Mouse (Mus musculus): ENCODE measurements around the gene Cnksr3.

The Cnksr3 gene

DNA sequence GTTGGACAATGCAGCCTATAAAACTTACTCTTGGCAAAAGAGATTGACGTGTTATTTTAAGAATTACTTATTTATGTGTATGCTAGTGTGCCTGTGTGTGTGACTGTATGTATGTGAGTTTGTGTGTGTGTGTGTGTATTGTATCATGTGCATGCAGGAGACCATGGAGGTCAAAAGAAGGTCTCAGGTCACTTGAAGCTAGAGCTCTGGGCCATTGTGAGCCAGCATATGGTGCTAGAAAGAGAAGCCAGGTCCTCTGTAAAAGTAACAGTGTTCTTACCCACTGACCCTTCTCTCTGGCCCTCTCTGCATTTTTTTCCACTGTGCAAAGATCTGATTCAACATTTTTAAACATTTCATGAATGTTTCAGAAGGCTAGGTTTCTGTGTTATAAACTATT, 134.1 kb downstream of the Cnksr3 start:
- no peak for DNase-seq (ENCODE audit: low spot score in 2 of 2)

DNA sequence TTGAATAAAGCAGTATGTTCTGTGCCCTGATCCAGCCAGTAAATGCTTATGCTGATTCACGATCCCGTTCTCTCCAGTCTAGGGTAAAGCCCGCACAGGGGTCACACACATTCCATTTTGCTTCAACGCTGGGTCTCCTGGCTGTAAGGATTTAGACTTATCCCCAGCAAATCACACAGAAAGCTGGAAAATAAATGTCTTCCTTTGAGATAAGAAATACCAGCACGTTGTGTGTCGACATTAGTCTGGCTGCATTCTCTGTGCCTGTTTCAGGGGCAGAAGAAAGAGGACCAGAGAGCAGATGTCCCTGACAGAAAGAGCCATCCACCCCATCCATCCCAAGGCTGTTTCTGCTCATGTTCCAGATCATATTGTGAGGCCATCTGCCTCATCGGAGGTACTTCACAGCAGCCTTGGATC, 134.6 kb downstream of the Cnksr3 start:
- DNase-seq (ENCODE audit: low spot score in 2 of 2) = no peak

DNA sequence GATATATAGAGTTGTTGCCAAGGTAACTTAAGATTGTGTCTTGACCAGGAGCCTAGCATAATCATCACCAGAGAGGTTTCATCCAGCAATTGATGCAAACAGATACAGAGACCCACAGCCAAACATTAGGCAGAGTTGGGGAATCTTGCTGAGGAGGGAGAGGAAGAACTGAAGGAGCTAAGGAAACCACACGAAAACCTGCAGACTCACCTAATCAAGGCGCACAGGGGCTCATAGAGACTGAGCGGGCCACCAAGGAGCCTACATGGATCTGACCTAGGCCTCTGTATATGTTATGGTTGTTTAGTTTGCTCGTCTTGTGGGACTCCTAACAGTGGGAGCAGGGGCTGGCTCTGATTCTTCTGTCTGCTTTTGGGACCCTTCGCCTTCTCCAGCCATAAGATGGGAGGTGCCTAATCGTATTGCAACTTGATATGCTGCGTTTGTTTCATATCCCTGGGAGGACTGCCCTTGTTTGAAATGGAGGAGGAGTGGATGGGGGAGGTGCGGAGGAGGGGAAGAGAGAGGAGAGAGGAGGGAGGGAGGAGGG, 135.3 kb downstream of the Cnksr3 start:
- DNase-seq (ENCODE audit: low spot score in 2 of 2) = no peak

DNA sequence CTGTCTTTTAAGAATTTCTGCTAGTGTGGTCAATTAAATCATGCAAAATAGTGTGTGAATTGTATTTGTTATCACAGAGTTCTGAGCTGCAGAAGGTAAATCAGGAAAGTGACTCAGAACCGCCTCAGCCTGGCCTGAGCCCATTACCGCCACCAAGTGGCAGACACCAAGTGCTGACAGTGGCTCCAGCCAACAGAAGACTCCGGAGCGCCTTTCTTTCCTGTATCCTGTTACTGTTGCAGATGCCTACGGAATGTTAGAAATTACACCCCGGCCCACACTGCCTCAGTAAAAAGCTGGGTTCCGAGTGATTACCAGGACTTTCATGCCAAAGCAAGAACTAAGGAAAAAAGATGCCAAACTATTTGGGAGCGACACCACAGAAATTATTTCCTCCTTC, 135.8 kb downstream of the Cnksr3 start:
- peak in 1 of 2 experiments; percentile 39 for DNase-seq (ENCODE audit: low spot score in 2 of 2)

DNA sequence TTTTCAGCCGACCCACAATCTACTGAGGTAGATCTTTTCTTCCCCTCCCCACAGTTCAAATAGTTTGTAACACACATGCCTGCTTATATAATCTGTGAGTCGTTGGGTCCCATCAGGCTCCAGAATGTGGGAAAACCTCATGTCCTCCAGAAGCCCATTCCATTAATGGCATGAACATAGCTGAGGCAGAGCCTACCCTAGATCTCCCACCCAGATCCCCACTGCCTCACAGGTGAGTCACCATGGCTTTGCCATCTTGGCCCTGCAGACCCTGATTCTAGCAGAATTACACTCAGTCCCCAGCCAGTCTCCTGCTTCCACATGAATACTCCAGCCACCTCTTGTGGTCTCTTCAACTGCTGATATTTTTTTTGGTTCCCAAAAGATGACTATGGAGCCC, 136.4 kb downstream of the Cnksr3 start:
- no peak for DNase-seq (ENCODE audit: low spot score in 2 of 2)

DNA sequence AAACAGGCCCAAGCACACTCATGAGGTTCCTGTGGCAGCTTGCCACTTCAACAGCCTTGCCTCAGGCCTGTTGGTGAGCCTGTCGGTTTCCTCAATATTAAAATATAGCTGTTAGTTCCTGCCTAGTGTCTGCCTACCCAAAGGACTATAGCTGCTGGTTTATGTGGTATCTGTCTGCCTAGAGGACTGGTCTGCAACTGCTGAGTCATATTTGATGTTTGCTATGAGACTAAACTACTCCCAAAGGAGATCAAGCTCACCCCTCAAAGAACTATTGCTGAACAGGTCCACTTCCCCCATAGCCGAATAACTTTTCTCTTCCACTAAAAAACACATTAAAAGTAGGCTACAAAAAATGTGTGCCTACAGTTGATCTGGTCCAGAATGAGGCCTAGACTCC, 137.8 kb downstream of the Cnksr3 start:
- no peak for DNase-seq (ENCODE audit: low spot score in 2 of 2)

DNA sequence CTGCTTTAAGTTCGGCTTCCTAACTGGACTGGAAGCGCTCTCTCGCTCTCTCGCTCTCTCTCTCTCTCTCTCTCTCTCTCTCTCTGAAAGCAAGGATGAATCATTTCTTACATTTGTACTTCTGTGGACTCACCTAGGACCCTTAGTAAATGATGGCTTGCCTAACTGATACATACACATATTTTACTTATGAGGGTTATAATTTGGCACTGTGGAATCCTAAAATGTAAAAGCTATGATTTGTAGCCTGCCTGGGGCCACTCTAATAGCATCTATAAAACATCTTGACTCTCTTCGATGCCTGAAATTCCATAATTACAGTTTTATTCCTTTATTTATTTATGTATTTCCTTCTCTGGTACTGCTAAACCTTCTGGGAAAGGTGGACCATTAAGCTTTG, 141.1 kb downstream of the Cnksr3 start:
- DNase-seq (ENCODE audit: low spot score in 2 of 2) = no peak

DNA sequence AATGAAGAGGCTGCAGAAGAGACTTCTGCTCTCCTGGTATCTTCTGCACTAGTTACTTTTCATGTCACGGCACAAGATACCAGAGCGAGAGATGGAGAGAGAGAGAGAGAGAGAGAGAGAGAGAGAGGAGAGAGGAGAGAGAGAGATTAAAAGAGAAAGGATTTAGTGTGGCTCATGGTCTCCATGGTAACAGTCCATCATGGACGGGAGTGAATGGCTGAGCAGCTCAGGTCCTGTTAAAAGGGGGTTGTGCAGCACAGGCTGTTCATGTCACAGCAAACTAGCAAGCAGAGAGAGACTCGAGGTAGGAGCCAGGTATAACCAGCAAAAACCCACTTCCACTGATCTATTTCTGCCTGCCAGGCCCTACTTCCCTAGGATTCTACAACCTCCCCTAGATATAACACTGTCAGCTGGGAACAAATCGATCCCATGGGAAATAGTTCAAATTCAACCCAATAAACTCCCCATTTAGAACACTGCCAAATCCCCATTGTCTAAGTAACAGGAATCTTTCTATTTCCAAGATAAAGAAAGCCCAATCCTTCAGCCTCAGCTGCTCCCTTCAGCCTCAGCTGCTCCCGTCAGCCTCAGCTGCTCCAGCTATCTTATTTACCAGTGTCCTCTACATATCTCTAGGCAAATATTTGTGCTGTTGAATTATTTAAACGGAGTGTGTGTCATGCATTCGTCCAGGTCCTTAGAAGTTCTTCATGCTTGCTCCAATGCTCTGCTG, 141.8 kb downstream of the Cnksr3 start:
- no peak for DNase-seq (ENCODE audit: low spot score in 2 of 2)

DNA sequence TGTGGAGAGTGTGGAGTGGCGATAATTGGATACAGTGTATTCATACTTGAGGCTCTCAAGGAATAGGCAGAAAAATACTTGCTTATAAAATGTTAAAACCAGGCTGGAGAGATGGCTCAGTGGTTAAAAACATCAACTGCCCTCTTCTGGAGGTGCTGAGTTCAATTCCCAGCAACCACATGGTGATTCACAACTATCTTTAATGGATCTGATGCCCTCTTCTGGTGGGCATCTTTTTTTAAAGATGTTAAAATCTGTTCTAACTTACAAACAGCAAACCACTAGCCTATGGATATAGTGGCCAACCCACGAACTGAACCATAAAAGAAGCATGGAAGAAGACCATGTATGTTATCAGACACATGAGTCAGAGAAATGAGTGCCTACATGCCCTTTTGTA, 142.9 kb downstream of the Cnksr3 start:
- no peak for DNase-seq (ENCODE audit: low spot score in 2 of 2)
